Mouse (Mus musculus): ENCODE results near the gene Tha1. TPM values are rescaled to one million over a fixed set of nuclear protein-coding genes. Genes with fewer than 3 reads are reported as not detected.
A peak's percentile ranks its signal among the peaks of the same experiment; 100 is the strongest.

Gene Tha1
- polyA plus RNA-seq (2012) = 0.13 TPM in 1 of 2 replicates, not detected in the other

DNA sequence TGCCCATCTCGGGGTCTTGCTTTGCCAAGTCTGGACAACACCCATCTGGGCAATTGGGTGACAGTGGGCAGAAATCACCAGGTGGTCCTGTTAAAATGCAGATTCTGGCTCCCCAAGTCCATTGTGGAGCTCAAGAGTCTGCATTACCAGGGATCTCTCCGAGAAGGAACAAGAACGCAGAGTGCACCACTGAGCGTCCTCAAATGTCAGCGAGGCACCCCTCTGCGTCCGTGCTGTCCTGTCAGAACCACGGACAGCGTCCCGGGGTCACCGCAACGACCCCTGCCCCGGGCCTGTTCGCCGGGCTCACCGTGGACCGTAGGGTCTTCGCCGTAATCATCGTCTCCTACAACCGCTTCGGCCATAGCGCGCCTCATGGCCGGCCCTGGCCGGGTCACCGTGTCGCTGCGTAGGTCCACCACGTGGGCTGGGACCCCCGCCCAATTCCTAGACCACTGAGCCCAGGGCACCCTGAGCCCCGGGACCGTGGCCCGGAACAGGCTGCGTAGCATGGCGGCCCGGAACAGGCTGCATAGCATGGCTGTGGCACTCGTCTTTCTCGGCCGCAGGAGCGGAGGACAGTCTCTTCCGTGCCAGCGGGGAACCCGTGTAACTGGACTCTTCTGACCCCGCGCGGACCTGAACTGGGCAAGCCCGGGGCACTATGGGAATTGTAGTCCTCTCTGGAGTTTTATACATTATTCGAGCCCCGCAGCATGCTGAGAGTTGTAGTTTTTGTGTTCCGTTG lies at the start of gene Tha1:
Gene Tha1 (minus strand): TSS at position 621 of the 748 bp plus-strand sequence.
- peak within 1 kb of the TSS; percentile 55 for H3K4me3 ChIP-seq (replicated peaks)
- H3K27me3 ChIP-seq (ENCODE audit: control insufficient read depth) = peaks cover 38% of the 10 kb centered on the region
- H3K36me3 ChIP-seq (ENCODE audit: control insufficient read depth) = no peaks in the 10 kb centered on the region
- peaks cover 10% of the 10 kb centered on the region for H3K4me1 ChIP-seq (ENCODE audit: control insufficient read depth)
- no peaks in the 10 kb centered on the region for H3K9me3 ChIP-seq (ENCODE audit: control insufficient read depth, low read length)
- TF ChIP-seq TAL1 (IDR thresholded peaks at IDR 0.05; ENCODE audit: low read length) = no peak
- TF ChIP-seq GATA1 (IDR thresholded peaks at IDR 0.05; ENCODE audit: low read length) = no peak

DNA sequence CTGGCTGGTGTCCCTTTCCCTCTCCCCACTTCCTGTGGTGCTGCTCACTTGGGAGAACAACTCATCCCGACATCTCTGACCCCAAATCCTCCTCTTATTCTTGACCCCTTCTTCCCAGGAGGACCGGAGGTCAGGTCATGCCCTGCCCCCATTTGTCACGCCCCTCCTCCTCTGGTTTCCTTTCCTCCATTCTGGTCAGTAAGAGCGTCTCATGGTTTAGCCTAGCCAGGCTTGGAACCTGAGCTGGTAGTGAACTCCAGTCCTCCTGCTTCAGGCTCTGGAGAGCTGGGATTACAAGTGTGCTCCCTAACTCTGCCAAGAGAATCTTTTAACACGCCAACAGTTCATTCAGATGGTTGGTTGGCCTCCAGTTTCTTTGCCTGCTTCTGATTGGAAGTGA lies 45.9 kb upstream of the Tha1 start:
- peaks cover 16% of the 10 kb centered on the region for H3K4me1 ChIP-seq (ENCODE audit: control insufficient read depth)
- H3K9me3 ChIP-seq (ENCODE audit: control insufficient read depth, low read length) = peaks cover 10% of the 10 kb centered on the region
- no peak overlapping the region for H3K4me3 ChIP-seq (replicated peaks)
- no peak for TF ChIP-seq GATA1 (IDR thresholded peaks at IDR 0.05; ENCODE audit: low read length)
- H3K36me3 ChIP-seq (ENCODE audit: control insufficient read depth) = no peaks in the 10 kb centered on the region
- peaks cover 18% of the 10 kb centered on the region for H3K27me3 ChIP-seq (ENCODE audit: control insufficient read depth)

DNA sequence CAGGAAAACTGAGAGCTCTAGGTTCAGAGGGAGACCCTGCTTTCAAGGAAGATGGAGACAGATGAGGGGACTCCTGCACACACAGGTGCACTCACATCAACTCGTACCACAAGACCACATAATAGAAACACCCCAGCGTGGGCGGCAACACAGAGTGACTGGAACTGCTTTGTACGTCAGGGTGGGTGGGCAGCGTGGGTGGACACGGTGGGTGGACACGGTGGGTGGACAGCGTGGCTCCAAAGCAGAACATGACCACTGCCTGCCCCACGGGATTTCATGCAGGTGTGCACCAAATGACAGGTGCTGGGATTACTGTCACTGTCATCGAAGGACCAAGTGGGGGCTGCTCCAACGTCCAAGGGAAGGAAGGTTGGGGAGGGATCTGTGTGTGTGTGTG lies 45.3 kb upstream of the Tha1 start:
- Histone ChIP-seq H3K36me3 (ENCODE audit: control insufficient read depth) (no peaks in the 10 kb centered on the region), H3K4me3 (replicated peaks) (no peak overlapping the region), H3K9me3 (ENCODE audit: control insufficient read depth, low read length) (peaks cover 10% of the 10 kb centered on the region), H3K4me1 (ENCODE audit: control insufficient read depth) (peaks cover 23% of the 10 kb centered on the region), H3K27me3 (ENCODE audit: control insufficient read depth) (peaks cover 18% of the 10 kb centered on the region)
- TF ChIP-seq GATA1 (IDR thresholded peaks at IDR 0.05; ENCODE audit: low read length) = no peak
- TF ChIP-seq TAL1 (IDR thresholded peaks at IDR 0.05; ENCODE audit: low read length) = no peak

DNA sequence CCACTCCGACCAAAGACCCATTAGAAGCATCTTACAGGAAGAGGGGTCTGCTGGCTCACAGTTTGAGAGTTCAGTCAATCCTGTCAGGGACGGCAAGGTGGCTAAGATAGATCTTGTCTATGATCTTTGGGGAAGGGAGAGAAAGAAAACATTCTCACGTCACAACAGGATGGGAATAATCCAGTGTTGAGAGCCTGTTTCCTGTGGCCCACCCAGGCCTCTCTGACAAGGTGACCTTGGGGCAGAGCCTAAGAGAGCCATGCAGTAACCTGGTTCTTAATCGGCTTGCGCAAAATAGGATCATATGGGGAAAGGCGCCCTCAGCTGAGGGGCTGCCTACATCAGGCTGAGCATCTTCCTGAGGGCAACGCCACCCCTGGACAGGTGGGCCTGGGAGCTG lies 42.6 kb upstream of the Tha1 start:
- Histone ChIP-seq H3K4me3 (replicated peaks) (no peak overlapping the region), H3K27me3 (ENCODE audit: control insufficient read depth) (peaks cover 16% of the 10 kb centered on the region), H3K36me3 (ENCODE audit: control insufficient read depth) (no peaks in the 10 kb centered on the region), H3K4me1 (ENCODE audit: control insufficient read depth) (peaks cover 41% of the 10 kb centered on the region), H3K9me3 (ENCODE audit: control insufficient read depth, low read length) (peaks cover 10% of the 10 kb centered on the region)
- TF ChIP-seq GATA1 (IDR thresholded peaks at IDR 0.05; ENCODE audit: low read length) = no peak
- no peak for TF ChIP-seq TAL1 (IDR thresholded peaks at IDR 0.05; ENCODE audit: low read length)

DNA sequence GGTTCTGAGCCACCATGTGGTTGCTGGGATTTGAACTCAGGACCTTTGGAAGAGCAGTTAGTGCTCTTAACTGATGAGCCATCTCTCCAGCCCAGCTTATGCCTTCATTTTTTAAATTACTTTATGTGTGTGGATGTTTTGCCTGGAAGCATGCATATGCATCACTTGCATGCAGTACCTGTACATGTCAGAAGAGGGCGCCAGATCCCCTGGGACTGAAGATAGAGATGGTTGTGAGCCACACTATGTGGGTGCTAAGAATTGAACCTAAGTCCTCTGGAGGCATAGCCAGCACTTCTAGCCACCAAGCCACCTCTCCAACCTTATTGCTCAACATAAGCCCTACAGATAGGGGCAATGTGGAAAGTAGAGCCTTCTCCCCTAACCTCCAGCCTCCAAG lies 42.1 kb upstream of the Tha1 start:
- Histone ChIP-seq H3K4me1 (ENCODE audit: control insufficient read depth) (peaks cover 41% of the 10 kb centered on the region), H3K27me3 (ENCODE audit: control insufficient read depth) (peaks cover 16% of the 10 kb centered on the region), H3K36me3 (ENCODE audit: control insufficient read depth) (no peaks in the 10 kb centered on the region), H3K9me3 (ENCODE audit: control insufficient read depth, low read length) (peaks cover 10% of the 10 kb centered on the region), H3K4me3 (replicated peaks) (no peak overlapping the region)
- TF ChIP-seq TAL1 (IDR thresholded peaks at IDR 0.05; ENCODE audit: low read length) (no peak), GATA1 (IDR thresholded peaks at IDR 0.05; ENCODE audit: low read length) (no peak)

DNA sequence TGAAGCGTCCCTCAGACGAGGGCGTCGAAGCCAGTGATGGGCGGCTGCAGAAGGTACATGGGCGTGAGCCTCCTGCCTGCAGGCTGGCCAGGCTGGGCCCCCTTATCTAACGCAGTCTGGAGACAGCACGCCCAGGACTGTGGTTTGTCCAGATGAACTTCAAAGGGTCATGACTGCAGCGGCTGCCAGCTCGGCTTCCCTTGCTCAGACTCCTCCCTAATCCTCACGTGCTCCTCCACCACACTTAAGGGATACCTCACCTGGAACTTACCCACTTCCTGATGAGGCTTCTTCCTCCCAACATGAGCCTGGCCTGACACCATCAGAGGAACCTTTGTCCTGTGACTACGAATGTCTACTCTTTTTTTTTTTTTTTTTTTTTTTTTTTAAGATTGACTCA lies 41.2 kb upstream of the Tha1 start:
- peaks cover 10% of the 10 kb centered on the region for H3K9me3 ChIP-seq (ENCODE audit: control insufficient read depth, low read length)
- peaks cover 18% of the 10 kb centered on the region for H3K27me3 ChIP-seq (ENCODE audit: control insufficient read depth)
- peaks cover 41% of the 10 kb centered on the region for H3K4me1 ChIP-seq (ENCODE audit: control insufficient read depth)
- H3K36me3 ChIP-seq (ENCODE audit: control insufficient read depth) = no peaks in the 10 kb centered on the region
- peak overlapping the region; percentile 9 for H3K4me3 ChIP-seq (replicated peaks)
- TF ChIP-seq TAL1 (IDR thresholded peaks at IDR 0.05; ENCODE audit: low read length) = peak; percentile 34; the same call in 1 of the 3 replicates
- peak; percentile 62 for TF ChIP-seq GATA1 (IDR thresholded peaks at IDR 0.05; ENCODE audit: low read length)

DNA sequence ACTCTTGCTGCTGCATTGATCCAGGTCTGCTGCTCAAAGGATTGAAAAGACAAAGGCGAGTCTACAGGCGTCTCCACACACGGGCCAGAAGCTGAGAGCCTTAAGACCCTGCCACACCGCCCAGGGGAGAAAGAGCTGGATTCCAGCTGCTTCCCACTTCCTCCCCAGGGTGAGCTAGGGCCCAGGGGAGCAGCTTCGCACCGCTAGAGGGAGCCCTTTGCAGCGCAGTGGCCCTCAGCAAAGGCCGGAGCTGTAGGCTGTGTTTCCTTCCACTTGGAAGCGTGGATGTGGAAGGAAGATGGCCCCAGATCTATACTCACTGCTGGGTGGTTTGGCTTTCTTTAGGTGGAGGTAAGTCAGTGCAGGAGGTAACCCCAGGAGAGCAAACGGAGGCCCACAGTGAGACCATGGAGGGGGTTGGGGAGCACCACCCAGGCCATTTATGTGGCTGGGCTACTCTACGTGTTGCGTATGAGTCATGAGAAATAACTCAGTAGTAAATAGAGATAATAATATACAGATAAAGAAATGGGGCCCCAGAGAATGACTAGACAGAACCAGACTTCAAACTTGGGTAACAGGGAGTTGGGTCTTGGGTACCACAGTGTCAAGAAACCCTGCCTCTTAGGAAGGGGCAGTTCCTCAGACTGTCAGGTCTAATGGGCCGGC lies 39.5 kb upstream of the Tha1 start:
- Histone ChIP-seq H3K9me3 (ENCODE audit: control insufficient read depth, low read length) (peaks cover 10% of the 10 kb centered on the region), H3K4me3 (replicated peaks) (peak overlapping the region; percentile 33), H3K36me3 (ENCODE audit: control insufficient read depth) (no peaks in the 10 kb centered on the region), H3K4me1 (ENCODE audit: control insufficient read depth) (peaks cover 40% of the 10 kb centered on the region), H3K27me3 (ENCODE audit: control insufficient read depth) (peaks cover 13% of the 10 kb centered on the region)
- no peak for TF ChIP-seq TAL1 (IDR thresholded peaks at IDR 0.05; ENCODE audit: low read length)

DNA sequence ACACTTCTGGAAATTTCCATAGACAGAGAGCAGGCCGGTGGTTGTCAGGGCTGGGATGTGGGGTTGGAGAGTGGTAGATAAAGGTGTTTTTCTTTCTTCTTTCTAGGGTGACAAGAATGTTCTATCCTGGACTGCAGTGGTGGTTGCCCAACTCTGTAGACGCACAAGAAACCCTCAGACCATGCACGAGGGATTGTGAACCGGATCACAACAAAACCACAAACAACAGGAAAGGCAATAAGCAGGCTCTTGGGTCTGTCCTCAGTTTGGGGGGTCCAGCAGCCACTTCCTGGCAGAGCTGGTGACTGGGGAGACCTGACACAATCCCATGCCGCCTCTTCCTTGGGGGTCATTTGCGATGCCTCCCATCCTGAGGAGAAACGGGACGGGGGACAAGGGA lies 36.1 kb upstream of the Tha1 start:
- Histone ChIP-seq H3K36me3 (ENCODE audit: control insufficient read depth) (no peaks in the 10 kb centered on the region), H3K4me3 (replicated peaks) (no peak overlapping the region), H3K9me3 (ENCODE audit: control insufficient read depth, low read length) (no peaks in the 10 kb centered on the region), H3K27me3 (ENCODE audit: control insufficient read depth) (peaks cover 5% of the 10 kb centered on the region), H3K4me1 (ENCODE audit: control insufficient read depth) (peaks cover 26% of the 10 kb centered on the region)
- TF ChIP-seq TAL1 (IDR thresholded peaks at IDR 0.05; ENCODE audit: low read length) = no peak
- TF ChIP-seq GATA1 (IDR thresholded peaks at IDR 0.05; ENCODE audit: low read length) = no peak

DNA sequence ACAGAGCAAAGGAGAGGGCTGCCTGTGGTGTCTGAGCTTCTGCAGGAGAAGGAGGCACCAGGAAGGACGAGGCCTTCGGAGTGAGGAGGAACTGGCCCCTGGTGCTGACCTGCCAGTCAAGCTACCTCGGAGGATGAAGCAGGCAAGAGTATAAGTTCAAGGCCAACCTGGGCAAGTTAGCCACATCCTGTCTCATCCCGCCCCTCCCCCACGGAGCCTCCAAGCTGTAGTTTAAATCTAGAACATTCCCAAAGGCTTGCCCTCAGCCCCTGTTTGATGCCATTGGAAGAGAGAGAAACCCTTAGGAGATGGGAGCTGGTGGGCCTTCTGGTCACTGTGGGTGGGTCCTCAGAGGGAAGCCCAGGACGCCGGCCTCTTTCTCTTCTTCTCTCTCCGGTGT lies 31.2 kb upstream of the Tha1 start:
- TF ChIP-seq TAL1 (IDR thresholded peaks at IDR 0.05; ENCODE audit: low read length) (no peak), GATA1 (IDR thresholded peaks at IDR 0.05; ENCODE audit: low read length) (no peak)
- Histone ChIP-seq H3K4me3 (replicated peaks) (no peak overlapping the region), H3K4me1 (ENCODE audit: control insufficient read depth) (no peaks in the 10 kb centered on the region), H3K36me3 (ENCODE audit: control insufficient read depth) (no peaks in the 10 kb centered on the region), H3K9me3 (ENCODE audit: control insufficient read depth, low read length) (no peaks in the 10 kb centered on the region), H3K27me3 (ENCODE audit: control insufficient read depth) (peaks cover under 1% of the 10 kb centered on the region; the same call in 1 of the 2 replicates)

All from erythroblast, embryonic 14.5 days (primary cell).